Mouse (Mus musculus): ENCODE measurements at regions not wholly inside any gene's neighbourhood (a gene's known extent, or its start where the extent isn't known, plus 50 kb on each side); places are given as distances from the start of the nearest gene placed in this dataset.

GRCm38 (mm10) chr11:64667521-64667920 lies 231.1 kb upstream of the F930015N05Rik start:
- H3K9ac ChIP-seq (replicated peaks): no peak overlapping the region
- H3K4me2 ChIP-seq (ENCODE audit: low read depth, low read length): no peak overlapping the region
- no peak overlapping the region for H3K27ac ChIP-seq (ENCODE audit: low read depth)
- H3K36me3 ChIP-seq (replicated peaks; ENCODE audit: insufficient read depth, low read length): no peaks in the 10 kb centered on the region
- no peaks in the 10 kb centered on the region for H3K27me3 ChIP-seq (ENCODE audit: insufficient read depth, low read length)
- 74% methylated on average over 7 of the region's 7 CpGs for WGBS (ENCODE audit: insufficient replicate concordance)
- TF ChIP-seq CTCF (IDR thresholded peaks at IDR 0.05; ENCODE audit: low read depth): no peak
- TF ChIP-seq EP300 (IDR thresholded peaks at IDR 0.05; ENCODE audit: low read depth): no peak
- H3K4me3 ChIP-seq (ENCODE audit: low read depth, low read length): no peak overlapping the region
- H3K9me3 ChIP-seq (ENCODE audit: low read length): no peaks in the 10 kb centered on the region
- ATAC-seq: no peak
- H3K4me1 ChIP-seq (ENCODE audit: insufficient read depth): no peaks in the 10 kb centered on the region
- no peak for DNase-seq

GRCm38 (mm10) chr11:64671898-64672297 lies 235.4 kb upstream of the F930015N05Rik start:
- Histone ChIP-seq H3K36me3 (replicated peaks; ENCODE audit: insufficient read depth, low read length) (no peaks in the 10 kb centered on the region), H3K4me2 (ENCODE audit: low read depth, low read length) (no peak overlapping the region), H3K9ac (replicated peaks) (no peak overlapping the region), H3K27me3 (ENCODE audit: insufficient read depth, low read length) (no peaks in the 10 kb centered on the region), H3K4me1 (ENCODE audit: insufficient read depth) (no peaks in the 10 kb centered on the region), H3K4me3 (ENCODE audit: low read depth, low read length) (no peak overlapping the region), H3K27ac (ENCODE audit: low read depth) (no peak overlapping the region), H3K9me3 (ENCODE audit: low read length) (no peaks in the 10 kb centered on the region)
- DNase-seq (no peak), ATAC-seq (no peak)
- WGBS (ENCODE audit: insufficient replicate concordance): 38% methylated on average over 3 of the region's 3 CpGs
- no peak for TF ChIP-seq CTCF (IDR thresholded peaks at IDR 0.05; ENCODE audit: low read depth)
- TF ChIP-seq EP300 (IDR thresholded peaks at IDR 0.05; ENCODE audit: low read depth): no peak

DNA sequence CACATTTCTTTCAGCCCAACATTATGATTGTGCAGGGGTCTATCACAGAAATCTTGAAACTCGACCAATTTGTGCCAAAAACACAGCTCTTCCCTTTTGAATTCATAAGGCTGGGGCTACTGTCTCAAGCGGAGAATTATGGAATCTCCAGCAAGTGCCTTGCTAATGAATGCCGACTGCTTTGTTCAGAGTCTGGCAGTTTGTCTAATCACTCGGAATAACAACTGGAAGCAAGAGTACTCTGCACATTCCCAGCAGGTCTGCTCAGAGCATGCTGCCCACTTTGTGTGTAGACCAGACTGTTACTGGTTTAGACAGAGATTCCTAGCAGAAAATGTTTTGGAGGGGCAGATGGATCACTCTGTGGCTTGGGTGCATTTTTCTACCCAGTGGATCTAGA lies 237.1 kb upstream of the F930015N05Rik start:
- no peak for ATAC-seq
- TF ChIP-seq CTCF (IDR thresholded peaks at IDR 0.05; ENCODE audit: low read depth) (no peak), EP300 (IDR thresholded peaks at IDR 0.05; ENCODE audit: low read depth) (no peak)
- 69% methylated on average over 4 of the region's 4 CpGs for WGBS (ENCODE audit: insufficient replicate concordance)

DNA sequence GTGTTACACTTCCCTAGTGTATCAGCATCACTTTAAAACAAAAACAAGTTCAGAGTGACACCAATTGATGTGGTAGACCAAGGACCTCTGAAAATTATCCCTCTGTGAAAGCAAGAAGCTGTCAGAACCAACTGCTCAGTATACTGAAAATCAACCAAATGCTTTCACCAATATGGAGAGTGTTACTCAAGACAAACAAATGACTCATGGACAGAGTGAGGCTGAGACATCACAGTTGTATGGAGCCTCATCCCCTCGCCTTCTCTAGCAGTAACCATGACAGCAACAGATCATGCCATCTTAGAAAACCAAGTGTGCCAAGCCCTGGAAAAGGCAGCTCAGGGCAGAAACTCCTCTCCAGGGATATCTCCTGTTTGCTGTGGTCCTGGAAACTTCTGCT lies 267.3 kb upstream of the F930015N05Rik start:
- no peaks in the 10 kb centered on the region for H3K36me3 ChIP-seq (replicated peaks; ENCODE audit: insufficient read depth, low read length)
- H3K27ac ChIP-seq (ENCODE audit: low read depth): no peak overlapping the region
- DNase-seq: no peak
- H3K4me3 ChIP-seq (ENCODE audit: low read depth, low read length): no peak overlapping the region
- no peaks in the 10 kb centered on the region for H3K9me3 ChIP-seq (ENCODE audit: low read length)
- TF ChIP-seq EP300 (IDR thresholded peaks at IDR 0.05; ENCODE audit: low read depth) (no peak), CTCF (IDR thresholded peaks at IDR 0.05; ENCODE audit: low read depth) (no peak)
- 53% methylated on average over 1 of the region's 1 CpGs for WGBS (ENCODE audit: insufficient replicate concordance)
- H3K4me1 ChIP-seq (ENCODE audit: insufficient read depth): no peaks in the 10 kb centered on the region
- H3K9ac ChIP-seq (replicated peaks): no peak overlapping the region
- no peak overlapping the region for H3K4me2 ChIP-seq (ENCODE audit: low read depth, low read length)
- no peak for ATAC-seq
- no peaks in the 10 kb centered on the region for H3K27me3 ChIP-seq (ENCODE audit: insufficient read depth, low read length)

More for the DNA sequence above, 237.1 kb upstream of the F930015N05Rik start:
- no peaks in the 10 kb centered on the region; the same call in 1 of the 2 replicates for H3K9me3 ChIP-seq (ENCODE audit: low read length)
- no peak overlapping the region for H3K27ac ChIP-seq (ENCODE audit: low read depth)
- H3K27me3 ChIP-seq (ENCODE audit: insufficient read depth, low read length): no peaks in the 10 kb centered on the region
- DNase-seq: no peak
- no peak overlapping the region for H3K4me3 ChIP-seq (ENCODE audit: low read depth, low read length)
- H3K9ac ChIP-seq (replicated peaks): no peak overlapping the region
- H3K4me1 ChIP-seq (ENCODE audit: insufficient read depth): no peaks in the 10 kb centered on the region
- no peaks in the 10 kb centered on the region for H3K36me3 ChIP-seq (replicated peaks; ENCODE audit: insufficient read depth, low read length)
- no peak overlapping the region for H3K4me2 ChIP-seq (ENCODE audit: low read depth, low read length)

DNA sequence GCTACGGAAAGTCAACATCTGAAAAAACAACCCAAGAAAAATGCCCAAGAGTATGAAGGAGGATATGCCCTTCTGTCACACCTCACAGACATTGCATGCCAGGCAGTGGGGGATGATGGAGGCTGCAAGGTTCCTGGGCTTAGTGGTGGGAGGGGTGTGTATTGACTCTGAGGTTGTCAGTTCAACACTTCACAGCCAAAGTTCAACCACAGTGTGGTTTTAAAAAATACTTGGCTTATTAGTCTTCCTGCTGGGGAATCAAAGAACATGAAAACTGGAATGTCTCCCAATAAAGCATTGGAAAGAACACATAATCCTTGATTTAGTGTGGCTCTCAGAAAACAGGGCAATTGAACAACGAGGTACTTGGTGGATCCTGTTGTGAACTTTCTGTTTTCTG lies 267.0 kb upstream of the Elac2 start:
- ATAC-seq (no peak), DNase-seq (no peak)
- H3K4me3 ChIP-seq (ENCODE audit: low read depth, low read length): no peak overlapping the region
- TF ChIP-seq EP300 (IDR thresholded peaks at IDR 0.05; ENCODE audit: low read depth) (no peak), CTCF (IDR thresholded peaks at IDR 0.05; ENCODE audit: low read depth) (no peak)
- H3K27ac ChIP-seq (ENCODE audit: low read depth): no peak overlapping the region
- no peaks in the 10 kb centered on the region for H3K36me3 ChIP-seq (replicated peaks; ENCODE audit: insufficient read depth, low read length)
- no peaks in the 10 kb centered on the region for H3K9me3 ChIP-seq (ENCODE audit: low read length)
- no peak overlapping the region for H3K4me2 ChIP-seq (ENCODE audit: low read depth, low read length)
- H3K9ac ChIP-seq (replicated peaks): no peak overlapping the region
- no peaks in the 10 kb centered on the region for H3K27me3 ChIP-seq (ENCODE audit: insufficient read depth, low read length)
- H3K4me1 ChIP-seq (ENCODE audit: insufficient read depth): no peaks in the 10 kb centered on the region
- 65% methylated on average over 2 of the region's 2 CpGs for WGBS (ENCODE audit: insufficient replicate concordance)

DNA sequence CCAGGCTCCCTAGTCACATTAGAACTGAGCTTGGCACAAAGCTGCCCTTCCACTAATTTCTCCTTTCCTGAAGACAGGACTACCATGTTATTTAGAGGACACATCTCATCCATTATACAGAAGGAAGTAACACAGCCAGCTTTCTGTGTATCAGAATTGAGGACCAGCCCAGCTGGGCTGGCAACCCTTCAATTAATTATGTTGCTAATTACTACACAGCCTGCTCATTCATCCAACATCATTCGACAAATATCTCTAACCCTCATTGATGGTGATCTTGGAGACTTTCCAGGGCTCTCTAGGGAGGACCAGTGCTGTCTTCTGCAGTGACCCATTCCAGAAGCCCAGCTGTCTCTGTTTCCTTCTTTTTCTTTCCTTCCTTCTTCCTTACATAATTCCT lies 263.7 kb upstream of the Elac2 start:
- H3K4me3 ChIP-seq (ENCODE audit: low read depth, low read length): no peak overlapping the region
- H3K4me1 ChIP-seq (ENCODE audit: insufficient read depth): no peaks in the 10 kb centered on the region
- no peak overlapping the region for H3K4me2 ChIP-seq (ENCODE audit: low read depth, low read length)
- no peaks in the 10 kb centered on the region for H3K27me3 ChIP-seq (ENCODE audit: insufficient read depth, low read length)
- H3K9ac ChIP-seq (replicated peaks): no peak overlapping the region
- ATAC-seq (no peak), DNase-seq (no peak)
- H3K36me3 ChIP-seq (replicated peaks; ENCODE audit: insufficient read depth, low read length): no peaks in the 10 kb centered on the region
- no peak overlapping the region for H3K27ac ChIP-seq (ENCODE audit: low read depth)
- TF ChIP-seq EP300 (IDR thresholded peaks at IDR 0.05; ENCODE audit: low read depth) (no peak), CTCF (IDR thresholded peaks at IDR 0.05; ENCODE audit: low read depth) (no peak)
- 59% methylated on average over 1 of the region's 1 CpGs for WGBS (ENCODE audit: insufficient replicate concordance)
- H3K9me3 ChIP-seq (ENCODE audit: low read length): no peaks in the 10 kb centered on the region

All from liver, postnatal 0 days (tissue).